Mouse (Mus musculus) thymus, postnatal 25 days (tissue): ENCODE measurements around the gene Efcab2.

Source experiments
- DNase-seq: peaks from one replicate; pipeline ENCODE4 v3.0.0; 2022

Gene Efcab2

DNA sequence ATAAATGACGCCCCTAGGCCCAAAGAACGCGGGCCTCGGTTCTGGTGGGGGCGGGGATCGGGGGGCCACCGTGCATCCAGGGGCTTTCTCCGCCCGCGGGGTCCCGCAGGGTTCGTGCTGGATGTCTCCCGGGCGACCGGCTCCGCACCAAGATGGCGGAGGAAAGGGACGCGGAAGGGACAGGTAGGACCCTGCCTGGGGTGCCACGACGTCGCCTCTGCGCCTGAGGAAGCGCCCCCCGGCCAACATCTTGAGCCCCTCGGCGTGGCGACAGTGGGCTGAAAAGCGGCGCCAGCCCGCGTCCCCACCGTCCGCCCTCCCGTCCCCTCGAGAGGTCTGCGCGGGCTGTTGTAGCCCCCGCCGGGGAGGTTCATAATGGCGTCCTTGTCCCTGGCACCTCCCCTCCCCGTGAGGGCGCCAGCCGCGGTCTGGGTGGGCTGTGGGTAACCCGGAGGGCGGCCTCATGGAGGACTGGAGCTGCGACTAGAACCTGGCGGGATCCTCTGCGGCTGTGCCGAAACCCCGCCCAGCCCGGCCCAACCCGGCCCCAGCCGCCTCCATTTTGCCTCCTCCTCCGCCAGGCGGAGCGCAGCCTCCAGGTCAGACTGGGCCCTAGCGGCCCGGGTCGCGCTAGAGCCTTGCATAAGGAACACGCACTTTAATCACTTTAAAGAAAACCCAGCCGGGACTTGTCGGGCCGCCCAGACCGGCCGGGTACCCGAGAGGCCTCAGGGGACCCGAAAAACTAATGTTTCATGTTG lies at the start of gene Efcab2:
TSS of gene Efcab2 (plus strand) at position 135 of the 761 bp plus-strand sequence.
- DNase-seq, result peak; percentile 94

GRCm38 (mm10) chr1:178357776-178358710 lies 47.8 kb upstream of the Efcab2 start:
- no peak for DNase-seq

DNA sequence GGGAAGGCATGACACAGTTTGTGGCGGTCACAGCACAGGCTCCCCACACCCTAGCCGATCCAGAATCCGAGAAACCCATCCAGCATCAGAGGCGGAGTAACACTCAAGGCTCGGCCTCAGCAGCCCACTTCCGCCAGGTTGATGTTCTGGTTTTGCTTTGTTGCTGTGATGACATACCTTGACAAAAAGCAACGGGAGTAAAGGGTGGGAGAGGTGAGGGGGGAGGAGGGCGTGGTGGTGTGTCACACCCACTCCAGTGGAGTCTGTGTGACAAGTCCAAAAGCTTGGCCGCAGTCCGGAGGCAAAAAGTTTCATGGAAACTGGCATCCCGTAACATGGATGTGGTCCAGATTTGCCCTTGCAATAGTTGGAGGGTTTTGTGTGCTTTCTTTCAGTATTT lies 45.6 kb upstream of the Efcab2 start:
- DNase-seq, result no peak

DNA sequence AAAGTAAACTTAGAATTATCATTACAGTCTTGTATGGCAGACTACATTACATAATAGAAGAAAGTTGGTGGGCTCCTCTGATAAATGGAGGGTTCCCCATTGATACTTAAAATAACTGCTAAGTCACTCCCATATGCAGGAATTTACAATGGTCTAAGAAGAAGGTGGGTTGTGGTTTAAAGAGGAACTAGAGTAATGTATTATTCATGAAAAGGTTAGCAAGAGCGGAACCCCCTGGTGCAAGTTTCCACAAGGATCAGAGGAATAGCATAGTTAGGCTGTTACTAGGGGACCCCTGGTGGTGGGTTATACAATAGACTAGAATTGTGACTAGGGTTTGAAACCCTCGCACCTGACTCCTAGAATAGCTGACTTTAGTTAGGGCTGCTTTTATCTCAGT lies 45.2 kb upstream of the Efcab2 start:
- DNase-seq, result no peak

DNA sequence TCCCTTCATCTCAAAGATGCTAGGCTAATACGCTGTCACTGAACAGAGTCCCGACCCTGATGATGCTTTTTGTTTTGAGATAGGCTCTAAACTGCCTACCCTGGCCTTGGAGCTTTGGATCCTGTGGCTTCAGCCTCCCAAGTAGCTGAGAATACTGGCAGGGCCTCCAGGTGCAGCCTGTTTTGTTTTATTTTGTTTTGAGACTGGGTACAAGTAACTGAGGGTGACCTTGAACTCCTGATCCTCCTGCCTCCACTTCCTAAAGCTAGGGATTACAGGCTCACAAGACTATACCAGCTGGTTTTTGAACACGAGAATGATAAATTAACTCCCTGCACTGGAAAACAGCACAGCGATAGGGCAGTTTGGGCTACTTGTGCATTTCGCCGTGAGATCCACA lies 40.7 kb upstream of the Efcab2 start:
- no peak for DNase-seq

DNA sequence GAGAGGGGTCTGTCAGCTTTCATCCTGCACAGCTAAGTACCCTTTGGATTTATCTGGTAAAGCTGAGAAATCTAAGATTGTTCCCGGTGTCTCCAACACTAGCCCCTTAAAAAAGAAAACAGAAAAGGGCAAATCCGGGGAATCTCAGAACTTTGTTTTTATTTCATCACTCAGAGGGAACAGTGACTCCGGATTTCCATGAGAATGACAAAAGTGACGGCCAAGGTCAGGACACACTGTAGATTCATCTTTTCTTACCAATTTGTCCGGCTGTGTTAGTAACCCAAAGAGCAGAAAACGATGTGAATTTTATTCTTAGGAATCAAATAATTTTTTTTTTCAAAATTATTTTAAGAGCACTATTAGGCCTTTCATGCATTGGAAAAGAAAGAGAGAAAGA lies 37.8 kb upstream of the Efcab2 start:
- no peak for DNase-seq

DNA sequence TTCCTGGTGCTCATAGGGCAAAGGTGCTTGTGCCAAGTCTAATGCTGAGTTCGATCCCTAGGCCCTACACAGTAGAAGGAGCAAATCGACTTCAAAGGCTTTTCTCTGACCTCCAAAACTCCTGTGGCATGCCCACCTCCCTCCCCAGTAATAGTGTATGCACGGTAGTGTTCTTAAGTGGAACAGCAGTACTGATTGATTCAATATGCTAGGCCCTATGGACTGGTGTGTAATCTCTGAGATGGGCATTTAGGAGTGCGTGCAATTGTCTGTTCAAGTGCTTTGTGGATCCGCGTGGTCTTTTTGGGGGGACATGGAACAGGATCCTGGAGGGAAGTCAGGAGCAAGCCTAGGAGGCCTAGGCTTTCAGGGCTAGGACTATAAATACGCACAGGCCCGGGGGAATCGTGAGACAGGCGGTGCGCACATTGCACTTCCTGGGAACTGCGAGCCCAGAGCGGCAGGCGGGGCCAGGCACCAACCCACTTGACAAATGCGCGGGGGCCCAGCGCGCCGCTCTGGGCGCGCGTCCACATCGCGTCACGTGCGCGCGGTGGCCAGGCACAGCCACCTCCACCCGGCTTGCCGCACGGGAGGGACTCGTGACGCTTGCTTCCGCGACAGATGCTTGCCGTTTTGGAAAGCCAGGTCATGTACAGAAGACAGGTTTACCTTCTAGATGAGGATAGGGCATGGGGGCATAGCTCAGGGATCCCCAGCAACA lies 37.2 kb upstream of the Efcab2 start:
- peak; percentile 88 for DNase-seq

DNA sequence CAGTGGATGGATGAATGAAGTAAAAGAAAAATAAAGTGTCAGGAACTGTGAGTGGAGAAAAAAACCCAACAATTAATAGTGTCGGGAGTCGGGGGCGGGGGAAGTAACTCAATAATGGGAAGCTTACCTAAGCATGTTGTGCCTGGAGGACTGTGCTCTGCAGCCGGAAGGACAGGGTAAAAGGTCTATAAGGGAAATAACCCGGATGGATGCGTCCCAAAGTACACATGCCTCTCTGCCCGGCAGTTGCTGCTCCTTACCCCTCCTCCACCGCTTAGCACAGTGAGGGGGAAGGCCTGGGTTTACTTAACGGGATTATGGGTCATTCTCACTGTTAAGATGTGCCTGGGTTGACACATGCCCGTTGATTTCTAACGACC lies 36.6 kb upstream of the Efcab2 start:
- peak; percentile 45 for DNase-seq

DNA sequence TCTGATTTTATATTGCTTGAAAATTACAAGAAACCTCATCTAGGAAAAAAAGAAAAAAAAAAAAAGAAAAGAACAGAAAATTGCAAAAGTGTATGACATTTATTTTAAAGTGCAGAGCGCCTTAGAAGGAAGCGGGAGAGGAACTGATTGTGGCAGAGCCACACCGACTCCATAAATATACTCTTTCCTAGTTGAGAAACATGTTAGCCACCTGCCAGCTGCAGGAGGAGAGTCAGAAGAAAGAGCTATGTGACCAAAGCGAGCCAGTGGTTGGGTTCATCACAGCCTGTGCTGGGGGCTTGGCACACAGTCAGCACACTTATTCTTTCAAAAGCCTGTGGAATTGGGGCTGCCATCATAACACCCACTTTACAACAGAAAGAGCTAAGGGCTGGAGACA lies 33.2 kb upstream of the Efcab2 start:
- DNase-seq, result no peak

- no peak for DNase-seq
These were observed 30.5 kb upstream of the Efcab2 start for GRCm38 (mm10) chr1:178375381-178375780.

DNA sequence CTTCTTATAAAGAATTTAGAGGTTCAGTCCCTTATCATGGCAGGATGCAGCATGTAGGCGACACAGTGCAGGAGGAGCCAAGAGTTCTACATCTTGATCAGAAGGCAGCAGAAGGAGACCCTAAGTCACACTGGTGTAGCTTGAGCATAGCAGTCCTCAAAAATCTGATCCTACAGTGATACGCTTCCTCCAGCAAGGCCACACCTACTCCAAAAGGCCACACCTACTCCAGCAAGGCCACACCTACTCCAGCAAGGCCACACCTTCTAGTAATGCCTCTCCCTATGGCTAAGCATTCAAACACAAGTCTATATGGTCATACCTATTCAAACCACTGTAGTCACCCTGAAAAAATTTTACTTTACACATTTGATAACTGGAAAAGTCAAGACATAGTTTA lies 29.8 kb upstream of the Efcab2 start:
- DNase-seq, result no peak

DNA sequence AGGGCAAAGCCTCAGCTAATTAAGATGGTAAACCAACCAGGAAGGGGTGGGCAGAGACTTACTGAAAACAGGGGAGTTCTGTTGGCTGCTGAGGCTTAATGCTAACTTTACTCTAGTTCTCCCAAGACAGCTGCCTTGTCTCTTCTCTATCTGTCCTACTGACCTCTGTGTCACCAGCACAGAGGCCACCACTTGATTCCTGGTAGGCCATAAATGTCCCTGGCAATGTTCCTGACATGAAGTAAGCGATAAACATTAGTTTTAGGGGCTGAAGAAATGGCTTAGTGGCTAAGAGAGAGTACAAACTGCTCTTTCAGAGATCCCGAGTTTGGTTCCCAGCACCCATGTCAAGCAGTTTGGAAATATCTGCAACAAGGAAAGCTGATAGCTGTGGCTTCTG lies 29.0 kb upstream of the Efcab2 start:
- no peak for DNase-seq

DNA sequence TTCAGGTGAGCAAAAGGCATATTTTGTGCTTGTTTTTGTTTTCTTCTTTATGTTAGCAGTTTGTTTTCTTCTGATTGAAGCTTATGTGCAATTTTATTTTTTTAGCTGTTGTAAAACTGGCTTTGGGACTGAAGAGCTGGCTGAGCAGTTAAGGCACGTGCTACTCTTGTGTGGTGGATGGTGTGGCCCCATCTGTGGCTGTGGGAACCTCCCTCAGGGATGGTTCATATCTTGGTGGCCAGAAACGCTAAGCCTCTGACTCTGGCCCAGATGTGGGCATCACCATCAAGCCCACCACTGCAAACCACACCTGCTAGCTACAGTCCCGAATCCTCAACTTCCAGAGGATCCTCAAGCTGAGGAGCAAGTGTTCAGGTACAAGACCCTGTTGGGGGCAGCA lies 27.8 kb upstream of the Efcab2 start:
- DNase-seq, result no peak

GRCm38 (mm10) chr1:178379224-178379623 lies 26.7 kb upstream of the Efcab2 start:
- no peak for DNase-seq

DNA sequence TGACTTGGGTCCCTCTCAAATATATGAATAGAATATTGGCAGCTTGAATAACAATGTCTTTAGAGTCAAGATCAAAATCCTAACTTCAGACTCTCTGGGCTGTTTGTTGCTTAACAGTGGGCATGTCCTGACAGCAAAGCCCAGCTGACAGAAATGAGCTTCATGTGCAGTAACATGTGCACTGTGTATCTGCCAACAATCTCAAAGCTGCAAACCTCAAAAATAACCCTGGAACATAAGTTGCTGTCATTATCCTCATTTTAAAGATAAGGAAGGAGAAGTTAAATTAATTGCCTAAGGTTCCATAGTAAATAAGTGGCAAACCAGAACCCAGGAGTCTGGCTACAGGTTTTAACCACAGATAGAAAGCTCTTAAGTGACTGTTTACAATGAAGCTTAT lies 23.7 kb upstream of the Efcab2 start:
- no peak for DNase-seq

DNA sequence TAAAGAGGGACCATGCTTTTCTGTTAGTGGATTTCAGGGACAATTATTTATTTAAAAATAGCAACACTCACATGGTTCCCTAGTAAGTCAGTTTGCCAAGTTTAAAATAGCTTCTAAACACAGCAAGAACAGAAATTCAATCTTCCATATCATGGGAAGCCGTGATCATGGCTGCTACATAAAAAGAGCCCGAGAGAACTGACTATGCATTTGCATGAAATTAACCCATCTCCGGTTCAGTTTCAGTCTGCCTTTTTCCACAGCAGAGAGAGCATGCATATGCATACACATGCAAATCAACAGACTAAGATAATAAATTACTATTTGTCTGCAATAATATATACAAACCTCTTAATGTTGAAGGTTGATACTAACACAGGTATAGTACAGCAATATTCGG lies 17.1 kb upstream of the Efcab2 start:
- DNase-seq, result no peak

- no peak for DNase-seq
These were observed 16.5 kb upstream of the Efcab2 start for GRCm38 (mm10) chr1:178389401-178389800.

DNA sequence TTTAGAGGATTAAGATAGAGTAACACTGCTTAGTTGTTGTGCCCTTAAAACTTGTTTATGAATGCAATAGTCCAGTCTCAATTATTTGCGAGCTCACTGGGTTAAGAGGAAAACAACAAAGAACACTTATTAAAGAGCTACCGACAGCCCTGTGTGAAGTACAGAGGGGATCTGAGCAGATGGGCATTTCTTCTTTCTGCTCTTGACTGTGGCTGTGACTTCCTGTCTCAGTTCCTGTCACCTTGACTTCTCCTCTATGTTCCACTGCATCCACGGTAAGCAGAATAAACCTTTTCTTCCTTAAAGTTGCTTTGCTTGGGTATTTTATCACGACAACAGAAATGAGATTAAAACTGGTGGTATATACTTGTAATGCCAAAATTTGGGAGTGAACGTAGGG lies 12.9 kb upstream of the Efcab2 start:
- DNase-seq, result no peak

DNA sequence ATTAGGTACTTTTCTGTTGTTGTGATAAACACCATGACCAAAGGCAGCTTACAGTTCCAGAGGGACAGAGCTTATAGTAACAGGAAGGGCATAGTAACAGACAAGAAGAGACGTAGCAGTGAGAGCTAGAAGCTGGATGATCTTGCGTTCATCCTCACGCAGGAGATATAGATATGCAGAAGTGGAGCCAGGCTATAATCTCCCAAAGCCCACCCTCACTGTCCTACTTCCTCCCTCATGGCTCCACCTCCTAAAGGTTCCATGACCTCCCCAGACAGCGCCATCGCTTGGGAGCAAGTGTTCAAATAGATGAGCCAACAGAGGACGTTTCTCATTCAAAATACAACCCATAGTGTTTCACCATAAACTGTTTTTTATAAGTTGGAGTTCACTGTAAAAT lies 10.8 kb upstream of the Efcab2 start:
- no peak for DNase-seq

DNA sequence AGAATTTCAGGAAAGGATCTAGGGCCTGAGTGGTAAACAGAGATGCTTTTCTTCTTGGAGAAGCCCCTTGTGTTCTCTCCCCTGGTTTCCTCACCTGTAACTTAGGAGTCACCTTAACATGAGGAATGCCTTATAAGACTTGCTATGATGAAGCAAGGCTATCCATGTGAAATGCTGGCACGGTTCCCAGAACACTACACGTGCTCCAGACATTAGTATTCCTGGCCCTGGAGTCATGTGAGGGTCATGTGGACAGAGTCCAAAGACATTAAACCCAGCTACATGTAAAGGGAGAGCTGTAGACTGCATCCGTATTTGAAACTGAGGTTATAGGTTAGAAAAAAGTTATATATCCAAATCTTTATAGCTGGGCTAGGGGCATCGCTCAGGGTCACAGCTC lies 9.5 kb upstream of the Efcab2 start:
- DNase-seq, result no peak

GRCm38 (mm10) chr1:178399879-178400278 lies 6.0 kb upstream of the Efcab2 start:
- DNase-seq, result no peak

DNA sequence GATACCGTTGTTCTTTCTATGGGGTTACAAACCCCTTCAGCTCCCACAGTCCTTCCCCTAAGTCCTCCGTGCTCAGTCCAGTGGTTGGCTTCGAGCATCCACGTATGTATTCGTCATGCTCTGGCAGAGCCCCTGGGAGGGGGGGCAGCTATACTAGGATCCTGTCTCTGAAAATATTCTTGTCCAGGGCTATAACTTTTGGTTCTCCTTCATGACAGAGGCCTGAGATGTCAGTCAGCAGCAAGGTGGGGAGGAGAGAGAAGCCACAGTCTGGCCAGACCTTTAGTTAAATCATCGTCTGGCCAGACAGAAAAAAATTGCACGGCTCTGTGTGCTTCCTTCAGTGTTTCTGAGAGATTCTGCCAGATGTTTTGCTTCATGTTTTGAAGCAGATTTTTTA lies 5.2 kb upstream of the Efcab2 start:
- no peak for DNase-seq

DNA sequence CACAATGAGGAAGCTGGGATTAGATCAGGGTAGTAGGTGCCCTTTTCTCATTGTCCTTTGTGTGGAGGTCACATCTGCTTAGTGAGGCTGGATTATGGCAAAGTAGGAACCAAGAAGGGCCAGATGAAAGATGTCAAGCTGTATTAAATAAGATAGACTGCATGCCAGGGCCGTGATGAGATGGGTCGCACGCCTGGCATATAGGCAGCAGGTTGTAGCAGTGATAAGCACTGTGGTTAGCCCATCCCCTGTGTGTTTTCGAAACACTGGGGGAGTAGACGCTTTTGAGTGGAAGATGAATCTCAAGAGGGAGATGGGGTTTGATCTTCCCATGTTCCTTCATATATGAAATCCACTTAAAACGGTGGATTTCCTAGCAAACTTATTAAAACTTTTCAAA lies 3.9 kb upstream of the Efcab2 start:
- DNase-seq, result no peak
